Mouse (Mus musculus): ENCODE measurements around the gene Hecw2.

Gene Hecw2

GRCm38 (mm10) chr1:53776176-53776905, 418.6 kb downstream of the Hecw2 start:
- no peak for DNase-seq

DNA sequence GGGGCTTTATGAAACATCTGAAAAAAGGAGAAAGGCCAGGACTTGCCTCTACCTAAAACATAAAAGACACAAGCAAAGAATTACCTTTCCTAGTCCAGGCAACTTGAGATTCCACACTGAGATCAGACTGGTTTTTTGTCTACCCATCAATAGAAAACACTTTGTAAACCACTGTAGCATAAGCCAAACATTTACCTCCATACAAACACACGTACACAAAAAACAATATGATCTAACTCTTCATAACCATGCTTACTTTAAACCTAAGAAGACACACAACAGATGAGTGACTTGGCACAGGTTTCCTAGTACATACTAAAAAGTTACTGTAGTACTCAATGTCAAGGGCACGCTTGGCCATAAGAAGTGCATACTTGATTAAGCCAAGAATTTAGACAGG, 419.4 kb downstream of the Hecw2 start:
- DNase-seq: no peak

DNA sequence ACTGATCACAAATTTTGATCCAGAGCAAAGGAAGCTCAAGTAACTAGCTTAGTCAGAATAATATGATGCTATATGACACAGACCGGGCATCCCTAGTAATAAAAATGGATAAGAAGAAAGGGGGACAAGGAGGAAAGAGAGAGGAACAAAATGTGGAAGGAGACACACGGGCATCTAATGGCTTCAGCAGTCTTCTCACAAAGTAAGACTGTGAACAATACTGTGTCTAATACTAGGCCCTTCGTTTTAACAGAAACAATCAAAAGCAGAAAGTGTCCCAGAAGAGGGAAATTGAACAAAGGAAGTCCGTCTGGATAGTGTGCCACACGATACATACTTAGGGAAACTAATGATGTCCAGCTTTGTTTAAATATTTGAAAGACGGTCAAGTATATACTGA, 419.9 kb downstream of the Hecw2 start:
- no peak for DNase-seq

GRCm38 (mm10) chr1:53774571-53774970, 420.4 kb downstream of the Hecw2 start:
- no peak for DNase-seq

DNA sequence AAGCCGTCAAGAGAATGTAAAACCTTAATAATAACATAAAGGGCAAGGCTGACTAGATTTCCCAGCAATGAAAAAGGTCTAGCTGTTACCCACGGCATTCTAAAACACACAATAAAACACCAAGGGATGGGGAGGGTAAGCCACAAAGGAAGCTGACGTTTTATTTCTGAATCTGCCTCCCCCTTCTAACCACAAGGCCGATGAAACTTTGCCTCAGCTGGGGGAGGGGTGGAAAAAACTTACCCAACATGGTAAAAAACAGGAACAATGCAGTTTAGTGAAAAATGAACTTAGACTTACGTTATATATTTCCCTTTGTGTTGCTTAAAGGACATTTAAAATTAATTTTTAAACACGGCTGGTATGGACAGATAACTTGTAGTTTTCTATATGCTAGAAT, 421.0 kb downstream of the Hecw2 start:
- peak; percentile 70 to 71 for DNase-seq

DNA sequence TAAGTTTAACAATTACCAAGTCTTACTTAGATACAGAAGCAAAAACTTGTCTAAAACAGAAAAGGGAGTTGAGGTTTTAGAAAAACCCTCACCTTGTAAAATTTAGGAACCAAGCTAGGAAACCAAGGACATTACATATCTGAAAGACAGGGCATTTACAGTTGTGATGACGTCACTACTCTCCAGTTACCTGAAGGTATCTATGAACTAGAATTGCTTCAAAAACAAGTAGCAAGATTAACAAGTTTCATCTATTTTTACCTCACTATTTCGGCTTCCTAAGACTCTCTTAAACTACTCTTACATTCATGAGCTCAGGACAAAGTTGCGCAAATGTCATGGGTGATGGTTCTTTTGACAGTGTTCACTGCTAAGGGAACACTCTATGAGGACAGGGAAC, 422.0 kb downstream of the Hecw2 start:
- no peak for DNase-seq

- DNase-seq: no peak
Observed at GRCm38 (mm10) chr1:53771476-53771875, 423.5 kb downstream of the Hecw2 start.

- no peak for DNase-seq
Observed at GRCm38 (mm10) chr1:53766112-53766511, 428.9 kb downstream of the Hecw2 start.

DNA sequence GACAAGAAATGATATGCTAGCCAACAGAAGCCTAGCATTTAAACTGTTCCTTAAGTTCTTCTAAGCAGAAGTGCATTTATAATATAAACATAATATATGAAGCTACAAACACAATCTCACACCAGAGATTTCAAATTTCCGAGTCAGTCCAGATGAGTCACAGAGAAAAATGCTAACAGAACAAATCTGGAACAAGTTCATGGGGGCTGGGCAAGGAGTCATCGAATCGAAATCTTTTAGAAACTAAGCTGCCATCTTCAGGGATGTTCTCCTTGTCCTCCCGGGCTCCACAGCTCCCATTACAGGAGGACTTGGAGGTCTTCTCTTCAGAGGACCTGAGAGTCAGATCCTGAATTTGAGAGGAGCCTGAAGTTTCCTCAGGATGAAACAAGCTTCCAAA, 437.7 kb downstream of the Hecw2 start:
- no peak for DNase-seq
